18 mouse cellular contexts compared by ENCODE assay signal in the genomic region with DNA sequence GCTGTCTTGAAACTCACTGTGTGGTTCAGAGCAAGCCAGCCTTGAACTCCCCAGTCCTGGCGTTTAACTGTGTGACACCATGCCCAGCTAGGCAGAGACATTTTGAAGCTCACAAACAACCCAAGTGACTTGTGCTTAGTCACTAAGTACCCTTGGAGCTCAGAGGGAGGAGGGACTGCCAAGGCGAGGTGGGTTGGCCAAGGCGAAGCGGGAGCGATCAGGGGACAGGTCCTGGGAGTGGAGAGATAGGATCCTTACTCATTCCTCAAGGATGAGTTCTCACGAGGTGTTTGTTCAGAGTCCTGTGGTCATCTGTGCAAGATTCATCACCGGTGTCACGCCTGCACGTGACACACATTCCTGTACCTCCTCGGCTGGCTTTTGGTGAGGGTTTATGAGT.
"Had no signal": no experiment of that assay in that cellular context is flagged by ENCODE, and none has a peak within 500 bp of the region (broad histone marks: within the 10 kb centered on the region; RNA-seq: fewer than 3 reads in every experiment).

No protein-coding gene starts in this region.

- H3K4me2 ChIP-seq: liver, embryonic 13.5 days; lung, embryonic 14.5 days; midbrain, embryonic 13.5 days; neural tube, embryonic 13.5 days had no signal

- ATAC-seq: midbrain, embryonic 13.5 days; midbrain, embryonic 16.5 days had no signal

- H3K27ac ChIP-seq: kidney, postnatal 0 days; layer of hippocampus, adult 2 months; left cerebral cortex, adult 2 months; midbrain, embryonic 10.5 days; midbrain, embryonic 13.5 days; neural tube, embryonic 13.5 days had no signal

- H3K9ac ChIP-seq: liver, embryonic 13.5 days; lung, embryonic 14.5 days; midbrain, embryonic 13.5 days; neural tube, embryonic 13.5 days had no signal

- H3K36me3 ChIP-seq: liver, embryonic 13.5 days; midbrain, embryonic 10.5 days; midbrain, embryonic 13.5 days; neural tube, embryonic 13.5 days had no signal

- H3K4me3 ChIP-seq: layer of hippocampus, adult 2 months; left cerebral cortex, adult 2 months; liver, embryonic 13.5 days; megakaryocyte, embryonic 14.5 days; midbrain, embryonic 10.5 days; midbrain, embryonic 13.5 days; myocyte; neural tube, embryonic 13.5 days had no signal

- H3K27me3 ChIP-seq: liver, embryonic 13.5 days; midbrain, embryonic 13.5 days had no signal

- H3K9me3 ChIP-seq: liver, embryonic 13.5 days; megakaryocyte, embryonic 14.5 days; midbrain, embryonic 10.5 days; midbrain, embryonic 13.5 days; neural tube, embryonic 13.5 days had no signal

- DNase-seq: kidney, postnatal 25 days; layer of hippocampus, postnatal 36 days; liver, embryonic 13.5 days; lung, embryonic 14.5 days; lung, postnatal 10 days; lung, postnatal 36 days; retina, postnatal 1 day; thymus, adult 18-20 months; thymus, postnatal 36 days had no signal
